ENCODE assay signal across 9 mouse cellular contexts in genomic region chr12:113073420-113074328, GRCm38 (mm10). TPM values are rescaled to one million over a fixed set of nuclear protein-coding genes. Genes with fewer than 3 reads are reported as not detected.
DNase-seq lines count a peak whose midpoint lies in the region; ATAC-seq and TF ChIP-seq lines count a peak whose summit lies in the region.
"Had no signal": no experiment of that assay in that cellular context is flagged by ENCODE, and none has a peak within 500 bp of the region (broad histone marks: within the 10 kb centered on the region; RNA-seq: fewer than 3 reads in every experiment).

No protein-coding gene starts in this region.

- no peaks in the 10 kb centered on the region for H3K27me3 ChIP-seq in forebrain, postnatal 0 days (ENCODE audit: insufficient read depth, low read length)
- no peaks in the 10 kb centered on the region for H3K27me3 ChIP-seq in midbrain, embryonic 14.5 days (ENCODE audit: control insufficient read depth, insufficient read depth, low read length)

- peak overlapping the region; percentile 95 for H3K4me2 ChIP-seq in forebrain, postnatal 0 days (ENCODE audit: low read depth)
- H3K4me2 ChIP-seq in midbrain, embryonic 14.5 days (ENCODE audit: low read length): peak overlapping the region; percentile 87

- no peaks in the 10 kb centered on the region for H3K9me3 ChIP-seq in forebrain, postnatal 0 days (ENCODE audit: low read length)
- no peaks in the 10 kb centered on the region for H3K9me3 ChIP-seq in midbrain, embryonic 14.5 days (ENCODE audit: control insufficient read depth, low read length)
- H3K9me3 ChIP-seq: G1E had no signal

- 9% methylated on average over 15 of the region's 15 CpGs for WGBS in forebrain, postnatal 0 days
- WGBS in midbrain, embryonic 14.5 days: 9% methylated on average over 15 of the region's 15 CpGs

- peak overlapping the region; percentile 67 for H3K9ac ChIP-seq in forebrain, postnatal 0 days
- H3K9ac ChIP-seq in midbrain, embryonic 14.5 days (replicated peaks; ENCODE audit: low read length): peak overlapping the region; percentile 69

- H3K36me3 ChIP-seq in forebrain, postnatal 0 days (ENCODE audit: insufficient read depth): peaks cover 36% of the 10 kb centered on the region
- peaks cover 34% of the 10 kb centered on the region for H3K36me3 ChIP-seq in midbrain, embryonic 14.5 days (ENCODE audit: control insufficient read depth, insufficient read depth, low read length)

- peak; percentile 53 for DNase-seq in gastrocnemius, adult 2 months
- no peak for DNase-seq in gastrocnemius, postnatal 25 days
- DNase-seq in CD4-positive helper T cell, adult 2 months (ENCODE audit: low read depth, low spot score): peak; percentile 70
- peak; percentile 10 for DNase-seq in c-Kit-positive CD71-negative TER-119-negative erythroid progenitor cells, embryonic 14.5 days (ENCODE audit: low read depth)
- DNase-seq in forebrain, postnatal 0 days: no peak
- DNase-seq in kidney, postnatal 25 days: peak; percentile 36 to 54
- peak; percentile 39 for DNase-seq in midbrain, embryonic 14.5 days
- DNase-seq in thymus, postnatal 0 days (ENCODE audit: low spot score): peak; percentile 69

- H3K27ac ChIP-seq in gastrocnemius, adult 2 months: peak overlapping the region; percentile 93
- peak overlapping the region; percentile 94 for H3K27ac ChIP-seq in forebrain, postnatal 0 days (ENCODE audit: low read depth, low read length)
- H3K27ac ChIP-seq in midbrain, embryonic 14.5 days (replicated peaks; ENCODE audit: low read depth, low read length): peak overlapping the region; percentile 95

- TF ChIP-seq CTCF in gastrocnemius, adult 2 months (IDR thresholded peaks at IDR 0.05): 0 out of 2 replicates have a peak, but pooled peaks have one; percentile 4
- TF ChIP-seq CTCF in forebrain, postnatal 0 days (IDR thresholded peaks at IDR 0.05; ENCODE audit: low read depth): no peak; the same call in none of the 2 replicates

- peak overlapping the region; percentile 85 for H3K4me3 ChIP-seq in gastrocnemius, adult 2 months
- peak overlapping the region; percentile 42 for H3K4me3 ChIP-seq in forebrain, postnatal 0 days (ENCODE audit: low read depth, low read length)
- peak overlapping the region; percentile 39 for H3K4me3 ChIP-seq in midbrain, embryonic 14.5 days (replicated peaks; ENCODE audit: low read depth, low read length)

- intact Hi-C loops in gastrocnemius, adult 2 months (cut with DNase I): loop anchor here (2.0 kb wide), 1 partner anchor 69 kb away; no protein-coding TSS in a partner anchor

- peak; percentile 43 for ATAC-seq in forebrain, postnatal 0 days
- ATAC-seq in midbrain, embryonic 14.5 days (ENCODE audit: low FRiP score, low TSS enrichment): peak; percentile 42; the same call in 1 of the 2 replicates

- peaks cover 9% of the 10 kb centered on the region for H3K4me1 ChIP-seq in forebrain, postnatal 0 days (ENCODE audit: insufficient read depth)
- peaks cover 22% of the 10 kb centered on the region for H3K4me1 ChIP-seq in midbrain, embryonic 14.5 days (ENCODE audit: control insufficient read depth, insufficient read depth, low read length)

RNA-seq across cellular contexts. Expression of gene Tex22, which starts 0.6 kb away (rescaled TPM):
- total RNA-seq in gastrocnemius, adult 2 months (2021): not detected
- not detected for total RNA-seq in gastrocnemius, postnatal 25 days (2021)
- total RNA-seq in forebrain, postnatal 0 days (2014; rRNA removed): 0.54 and 1.7 TPM in 2 replicates
- polyA plus RNA-seq in forebrain, postnatal 0 days (2015; fragmentation: Nextera tagmentation; extraction: Ambion mirVana): not detected in 2 replicates
- 0.43 TPM in 1 of 2 replicates, not detected in the other for polyA plus RNA-seq in midbrain, embryonic 14.5 days (2014; fragmentation: Nextera tagmentation; extraction: Ambion mirVana)
- not detected in 2 replicates for polyA plus RNA-seq in thymus, postnatal 0 days (2015; fragmentation: Nextera tagmentation; extraction: Ambion mirVana)
- polyA plus RNA-seq: G1E had no signal

RNA-seq across cellular contexts. Expression of gene Mta1, which starts 24.4 kb away (rescaled TPM):
- 10 to 100 TPM; 36.2 to 41.5 TPM for total RNA-seq in gastrocnemius, adult 2 months (2021)
- total RNA-seq in gastrocnemius, postnatal 25 days (2021): 10 to 100 TPM; 29.3 to 34.4 TPM
- total RNA-seq in forebrain, postnatal 0 days (2014; rRNA removed): 49.2 and 59.3 TPM in 2 replicates
- polyA plus RNA-seq in forebrain, postnatal 0 days (2015; fragmentation: Nextera tagmentation; extraction: Ambion mirVana): 13.6 and 13.8 TPM in 2 replicates
- polyA plus RNA-seq in midbrain, embryonic 14.5 days (2014; fragmentation: Nextera tagmentation; extraction: Ambion mirVana): 20.8 and 22.0 TPM in 2 replicates
- polyA plus RNA-seq in thymus, postnatal 0 days (2015; fragmentation: Nextera tagmentation; extraction: Ambion mirVana): 11.7 and 13.6 TPM in 2 replicates

RNA-seq across cellular contexts. Expression of gene Pacs2, which starts 59.4 kb away (rescaled TPM):
- 10 to 100 TPM; 35.9 to 41.0 TPM for total RNA-seq in gastrocnemius, adult 2 months (2021)
- total RNA-seq in gastrocnemius, postnatal 25 days (2021): 10 to 100 TPM; 34.7 to 38.5 TPM
- total RNA-seq in forebrain, postnatal 0 days (2014; rRNA removed): 103 and 116 TPM in 2 replicates
- 14.3 and 23.2 TPM in 2 replicates for polyA plus RNA-seq in forebrain, postnatal 0 days (2015; fragmentation: Nextera tagmentation; extraction: Ambion mirVana)
- polyA plus RNA-seq in midbrain, embryonic 14.5 days (2014; fragmentation: Nextera tagmentation; extraction: Ambion mirVana): 28.7 and 32.5 TPM in 2 replicates
- 5.2 and 6.4 TPM in 2 replicates for polyA plus RNA-seq in thymus, postnatal 0 days (2015; fragmentation: Nextera tagmentation; extraction: Ambion mirVana)

Comparison
In these comparisons a context has a peak if more than half of its experiments do, and no peak if none do; other contexts are left out.
1. DNase-seq: peak in gastrocnemius, adult 2 months (single experiment), CD4-positive helper T cell, adult 2 months (single experiment), c-Kit-positive CD71-negative TER-119-negative erythroid progenitor cells, embryonic 14.5 days (single experiment), kidney, postnatal 25 days (2 of 2), midbrain, embryonic 14.5 days (single experiment) and thymus, postnatal 0 days (single experiment); none in gastrocnemius, postnatal 25 days (single experiment) and forebrain, postnatal 0 days (single experiment).
2. Peak in every context shown above with its lines, with median percentiles within 50 percentile points of each other: H3K27ac ChIP-seq and H3K4me3 ChIP-seq.